Mouse (Mus musculus): Measurements from ENCODE around the gene Wdr81.

- no peak for TF ChIP-seq POLR2A (IDR thresholded peaks at IDR 0.05; ENCODE audit: low read depth, low read length)
- TF ChIP-seq CTCF (IDR thresholded peaks at IDR 0.05; ENCODE audit: extremely low read depth, insufficient read depth, insufficient read length, insufficient replicate concordance), result no peak
Observed at GRCm38 (mm10) chr11:75438804-75439203, 15.7 kb downstream of the Wdr81 start.

All from spleen, adult 2 months (tissue).